Mouse (Mus musculus): Measurements from ENCODE around the gene Olfr930.

DNA sequence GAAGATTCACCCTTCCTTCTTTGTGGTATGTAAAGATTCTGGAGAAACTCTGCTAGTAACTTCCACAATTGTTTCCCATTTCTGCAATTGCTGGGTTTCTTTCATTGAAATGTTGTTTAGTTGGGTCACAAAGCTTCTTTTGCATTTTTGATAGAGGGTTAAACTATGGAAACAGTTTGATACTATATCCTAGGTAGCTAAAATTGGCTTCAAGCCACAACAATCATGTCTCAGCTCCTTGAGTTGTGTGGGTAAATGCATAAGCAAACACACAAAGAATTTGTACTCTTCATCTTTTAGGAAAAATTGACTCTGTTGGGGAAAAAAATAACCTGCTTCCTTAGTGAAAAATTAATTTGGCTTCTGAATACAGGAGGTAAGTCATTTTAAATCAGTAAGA, at the start of gene Olfr930:
- no peak for TF ChIP-seq CTCF (IDR thresholded peaks at IDR 0.05; ENCODE audit: low read depth, low read length)
- no peak for TF ChIP-seq EP300 (IDR thresholded peaks at IDR 0.05; ENCODE audit: insufficient read depth, low read depth, low read length)
- TF ChIP-seq POLR2A (IDR thresholded peaks at IDR 0.05; ENCODE audit: insufficient read depth, low read length) = no peak

All from ES-Bruce4 (cell line).